Mouse (Mus musculus) embryonic facial prominence, embryonic 15.5 days (tissue): ENCODE data around the gene Flad1. TPM values are rescaled to one million over a fixed set of nuclear protein-coding genes. Genes with fewer than 3 reads are reported as not detected.

Experiments
- ATAC-seq: fragments of 200-750 bp; cut with Nextera tagmentation; 2 replicates; pipeline ENCODE4 v1.8.0; 2017; ENCODE audit warnings: low read depth, moderate TSS enrichment; ENCODE audit not compliant: insufficient number of reproducible peaks, low FRiP score, low TSS enrichment
- H3K27ac ChIP-seq: fragments of 300-500 bp; sonication (generic); replicated peaks from 2 replicates; pipeline ENCODE4 v1.5.1; 2015; ENCODE audit warnings: mild to moderate bottlenecking, inconsistent platforms
- H3K27me3 ChIP-seq: fragments of 300-500 bp; sonication (generic); 2 replicates; pipeline ENCODE4 v1.6.1; 2015; ENCODE audit warnings: inconsistent platforms
- H3K36me3 ChIP-seq: fragments of 300-500 bp; sonication (generic); 2 replicates; pipeline ENCODE4 v1.6.1; 2015; ENCODE audit warnings: mild to moderate bottlenecking, inconsistent platforms
- H3K4me1 ChIP-seq: fragments of 300-500 bp; sonication (generic); 2 replicates; pipeline ENCODE4 v1.6.1; 2015; ENCODE audit warnings: inconsistent platforms
- H3K4me2 ChIP-seq: fragments of 300-500 bp; sonication (generic); replicated peaks from 2 replicates; pipeline ENCODE4 v1.6.1; 2015; ENCODE audit warnings: mild to moderate bottlenecking, inconsistent platforms
- H3K4me3 ChIP-seq: fragments of 300-500 bp; sonication (generic); replicated peaks from 2 replicates; pipeline ENCODE4 v1.5.1; 2015; ENCODE audit warnings: mild to moderate bottlenecking, inconsistent platforms
- H3K9ac ChIP-seq: fragments of 300-500 bp; sonication (generic); 2 replicates; pipeline ENCODE4 v1.6.1; 2015; ENCODE audit warnings: inconsistent platforms
- H3K9me3 ChIP-seq: fragments of 300-500 bp; sonication (generic); replicated peaks from 2 replicates; pipeline ENCODE4 v1.6.1; 2016; ENCODE audit warnings: inconsistent platforms
- WGBS: fragments of 180-500 bp; shearing (Covaris S2); methylation state at CpG from one replicate; pipeline ENCODE4 v1.1.7; 2015; 5-methylcytosine and 5-hydroxymethylcytosine counted together
- polyA plus RNA-seq: library from polyadenylated mRNA; unstranded; fragments of >200 nt; fragmentation: Nextera tagmentation; extraction: Ambion mirVana; gene quantifications from 2 replicates; pipeline ENCODE4 v1.2.1, GENCODE M21; 2015

The Flad1 gene
- polyA plus RNA-seq, 1 experiment from 2014 or later, result 34.6 TPM

GRCm38 (mm10) chr3:89378394-89379067 lies 33.1 kb downstream of the Flad1 start:
- Histone ChIP-seq H3K27me3 (no peaks in the 10 kb centered on the region), H3K27ac (peak overlapping the region; percentile 58)
- ATAC-seq, result peak; percentile 89

GRCm38 (mm10) chr3:89377831-89378230 lies 33.8 kb downstream of the Flad1 start:
- peak overlapping the region; percentile 58; the same call in 1 of the 2 replicates for H3K27ac ChIP-seq
- WGBS, result 70% methylated on average over 4 of the region's 4 CpGs

More at GRCm38 (mm10) chr3:89378394-89379067, 33.1 kb downstream of the Flad1 start:
- peak overlapping the region; percentile 76 for H3K4me2 ChIP-seq
- no peaks in the 10 kb centered on the region for H3K9me3 ChIP-seq
- H3K4me1 ChIP-seq, result peaks cover 24% of the 10 kb centered on the region
- WGBS, result under 1% methylated on average over 29 of the region's 29 CpGs
- H3K9ac ChIP-seq, result peak overlapping the region; percentile 58
- H3K36me3 ChIP-seq, result peaks cover 12% of the 10 kb centered on the region; the same call in 1 of the 2 replicates
- peak overlapping the region; percentile 58 for H3K4me3 ChIP-seq

GRCm38 (mm10) chr3:89373581-89374231 lies 38.0 kb downstream of the Flad1 start:
- no peak overlapping the region for H3K27ac ChIP-seq
- H3K4me1 ChIP-seq, result peaks cover 13% of the 10 kb centered on the region
- H3K4me2 ChIP-seq, result no peak overlapping the region
- no peak overlapping the region for H3K9ac ChIP-seq
- ATAC-seq, result no peak
- 43% methylated on average over 5 of the region's 5 CpGs for WGBS
- no peak overlapping the region for H3K4me3 ChIP-seq
- H3K27me3 ChIP-seq, result no peaks in the 10 kb centered on the region
- no peaks in the 10 kb centered on the region for H3K9me3 ChIP-seq
- no peaks in the 10 kb centered on the region for H3K36me3 ChIP-seq

More at GRCm38 (mm10) chr3:89377831-89378230, 33.8 kb downstream of the Flad1 start:
- no peaks in the 10 kb centered on the region for H3K27me3 ChIP-seq
- peaks cover 24% of the 10 kb centered on the region for H3K4me1 ChIP-seq
- H3K9me3 ChIP-seq, result no peaks in the 10 kb centered on the region
- ATAC-seq, result no peak
- peaks cover 12% of the 10 kb centered on the region; the same call in 1 of the 2 replicates for H3K36me3 ChIP-seq
- H3K4me2 ChIP-seq, result peak overlapping the region; percentile 76
- H3K9ac ChIP-seq, result no peak overlapping the region
- H3K4me3 ChIP-seq, result peak overlapping the region; percentile 58

GRCm38 (mm10) chr3:89367338-89367737 lies 44.3 kb downstream of the Flad1 start:
- Histone ChIP-seq H3K27ac (no peak overlapping the region), H3K27me3 (no peaks in the 10 kb centered on the region), H3K4me2 (no peak overlapping the region), H3K4me3 (no peak overlapping the region), H3K9ac (no peak overlapping the region), H3K4me1 (no peaks in the 10 kb centered on the region), H3K36me3 (no peaks in the 10 kb centered on the region), H3K9me3 (no peaks in the 10 kb centered on the region)
- no peak for ATAC-seq
- 51% methylated on average over 11 of the region's 11 CpGs for WGBS

- Histone ChIP-seq H3K27ac (no peak overlapping the region), H3K4me1 (no peaks in the 10 kb centered on the region), H3K9ac (no peak overlapping the region), H3K36me3 (no peaks in the 10 kb centered on the region), H3K9me3 (no peaks in the 10 kb centered on the region), H3K4me2 (no peak overlapping the region), H3K27me3 (no peaks in the 10 kb centered on the region), H3K4me3 (no peak overlapping the region)
- WGBS, result 68% methylated on average over 20 of the region's 20 CpGs
- ATAC-seq, result no peak
These were observed 45.9 kb downstream of the Flad1 start for GRCm38 (mm10) chr3:89365486-89366414.

GRCm38 (mm10) chr3:89365153-89365485 lies 46.6 kb downstream of the Flad1 start, which contains the start of gene Dcst1:
Gene Dcst1, minus strand, starts transcription at chr3:89365253.
- H3K4me2 ChIP-seq, result no peak within 1 kb of the TSS
- no peaks in the 10 kb centered on the region for H3K9me3 ChIP-seq
- H3K9ac ChIP-seq, result no peak within 1 kb of the TSS
- H3K4me3 ChIP-seq, result no peak within 1 kb of the TSS
- H3K27me3 ChIP-seq, result no peaks in the 10 kb centered on the region
- WGBS, result 89% methylated on average over 11 of the region's 11 CpGs
- no peaks in the 10 kb centered on the region for H3K4me1 ChIP-seq
- H3K27ac ChIP-seq, result no peak within 1 kb of the TSS
- no peak for ATAC-seq
- H3K36me3 ChIP-seq, result no peaks in the 10 kb centered on the region

- Histone ChIP-seq H3K4me2 (no peak overlapping the region), H3K4me1 (no peaks in the 10 kb centered on the region), H3K27ac (no peak overlapping the region), H3K27me3 (no peaks in the 10 kb centered on the region), H3K9ac (no peak overlapping the region), H3K9me3 (no peaks in the 10 kb centered on the region), H3K4me3 (no peak overlapping the region), H3K36me3 (no peaks in the 10 kb centered on the region)
- 42% methylated on average over 8 of the region's 8 CpGs for WGBS
- no peak for ATAC-seq
These were observed 47.0 kb downstream of the Flad1 start for GRCm38 (mm10) chr3:89364631-89365030.

GRCm38 (mm10) chr3:89361675-89362074 lies 50.0 kb downstream of the Flad1 start, which contains the start of gene Dcst2:
Gene Dcst2, plus strand, starts transcription at chr3:89361975.
- no peak within 1 kb of the TSS for H3K4me3 ChIP-seq
- no peak for ATAC-seq
- H3K27ac ChIP-seq, result no peak within 1 kb of the TSS
- H3K9ac ChIP-seq, result no peak within 1 kb of the TSS
- 80% methylated on average over 7 of the region's 7 CpGs for WGBS
- no peaks in the 10 kb centered on the region for H3K9me3 ChIP-seq
- no peak within 1 kb of the TSS for H3K4me2 ChIP-seq
- H3K36me3 ChIP-seq, result no peaks in the 10 kb centered on the region
- H3K27me3 ChIP-seq, result no peaks in the 10 kb centered on the region
- no peaks in the 10 kb centered on the region for H3K4me1 ChIP-seq

- Histone ChIP-seq H3K4me2 (no peak overlapping the region), H3K36me3 (no peaks in the 10 kb centered on the region), H3K4me1 (no peaks in the 10 kb centered on the region), H3K4me3 (no peak overlapping the region), H3K9me3 (no peaks in the 10 kb centered on the region), H3K9ac (no peak overlapping the region), H3K27ac (no peak overlapping the region), H3K27me3 (peaks cover 5% of the 10 kb centered on the region; the same call in 1 of the 2 replicates)
- no peak for ATAC-seq
- 71% methylated on average over 3 of the region's 3 CpGs for WGBS
These were observed 51.4 kb downstream of the Flad1 start for GRCm38 (mm10) chr3:89360237-89360636.

GRCm38 (mm10) chr3:89359630-89360029 lies 52.0 kb downstream of the Flad1 start:
- 48% methylated on average over 6 of the region's 6 CpGs for WGBS

GRCm38 (mm10) chr3:89356029-89356428 lies 55.6 kb downstream of the Flad1 start:
- Histone ChIP-seq H3K4me1 (0 out of 2 replicates have a peak, but pooled peaks cover 2% of the 10 kb centered on the region), H3K27me3 (peaks cover 5% of the 10 kb centered on the region; the same call in 1 of the 2 replicates), H3K9ac (no peak overlapping the region), H3K9me3 (no peaks in the 10 kb centered on the region), H3K27ac (no peak overlapping the region), H3K4me2 (no peak overlapping the region), H3K36me3 (no peaks in the 10 kb centered on the region), H3K4me3 (no peak overlapping the region)
- no peak for ATAC-seq
- WGBS, result 62% methylated on average over 9 of the region's 9 CpGs

More at GRCm38 (mm10) chr3:89359630-89360029, 52.0 kb downstream of the Flad1 start:
- Histone ChIP-seq H3K4me3 (no peak overlapping the region), H3K4me1 (0 out of 2 replicates have a peak, but pooled peaks cover 2% of the 10 kb centered on the region), H3K9me3 (no peaks in the 10 kb centered on the region), H3K4me2 (no peak overlapping the region), H3K9ac (no peak overlapping the region), H3K27ac (no peak overlapping the region), H3K36me3 (no peaks in the 10 kb centered on the region), H3K27me3 (peaks cover 5% of the 10 kb centered on the region; the same call in 1 of the 2 replicates)
- ATAC-seq, result no peak
